Mouse (Mus musculus): ENCODE measurements around the gene Csrnp3. TPM values are rescaled to one million over a fixed set of nuclear protein-coding genes. Genes with fewer than 3 reads are reported as not detected.

The Csrnp3 gene
- polyA plus RNA-seq, 1 experiment = 0.02 TPM

DNA sequence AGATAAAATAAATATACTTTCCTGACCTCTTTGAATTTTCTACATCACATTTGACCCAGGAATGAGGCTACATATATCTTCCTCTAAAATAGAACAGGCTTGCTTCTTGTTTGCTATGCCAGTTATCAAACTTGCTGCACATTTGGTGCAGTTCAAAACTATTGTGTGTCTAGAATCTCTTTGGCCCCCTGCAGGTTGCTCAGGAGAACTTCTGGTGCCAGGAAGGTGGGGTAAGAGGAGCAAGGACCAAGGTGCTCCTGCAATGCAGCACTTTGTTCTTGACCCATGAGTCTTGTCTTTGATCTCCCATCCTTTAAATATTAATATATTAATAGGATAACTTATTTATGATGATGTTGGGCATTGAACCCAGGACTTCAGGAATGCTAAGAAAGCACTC lies 144.5 kb downstream of the Csrnp3 start:
- H3K4me3 ChIP-seq (replicated peaks; ENCODE audit: extremely low read depth, low read depth, low read length) = no peak overlapping the region
- no peaks in the 10 kb centered on the region; the same call in 1 of the 2 replicates for H3K4me1 ChIP-seq (ENCODE audit: control insufficient read depth, insufficient read depth, low read length)
- no peak for DNase-seq
- TF ChIP-seq CTCF (IDR thresholded peaks at IDR 0.05; ENCODE audit: insufficient read depth, low read length) = peak; percentile 26; the same call in 1 of the 2 replicates
- no peak for TF ChIP-seq POLR2A (IDR thresholded peaks at IDR 0.05; ENCODE audit: borderline replicate concordance, extremely low read depth, low read depth, low read length)

DNA sequence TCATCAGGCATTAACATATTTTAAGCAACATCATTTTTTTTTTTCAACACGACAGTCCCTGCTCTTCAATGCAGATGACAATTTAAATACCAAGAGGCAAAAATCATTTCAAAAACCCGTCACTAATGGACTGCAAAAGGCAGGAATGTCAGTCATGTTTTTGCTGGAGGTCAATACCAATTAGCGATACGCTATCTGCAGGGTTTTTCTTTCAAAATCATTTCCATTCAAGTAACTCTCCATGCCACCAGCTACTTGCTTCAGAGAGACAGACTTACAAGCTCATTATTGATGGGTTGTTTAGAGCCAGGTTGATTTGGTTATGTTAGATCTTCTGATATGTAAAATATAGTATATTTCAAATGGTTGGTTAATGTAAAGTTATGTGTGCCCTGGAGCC lies 145.2 kb downstream of the Csrnp3 start:
- DNase-seq = no peak
- no peak for TF ChIP-seq CTCF (IDR thresholded peaks at IDR 0.05; ENCODE audit: insufficient read depth, low read length)
- no peak for TF ChIP-seq POLR2A (IDR thresholded peaks at IDR 0.05; ENCODE audit: borderline replicate concordance, extremely low read depth, low read depth, low read length)
- 76% methylated on average over 4 of the region's 4 CpGs for WGBS
- H3K4me1 ChIP-seq (ENCODE audit: control insufficient read depth, insufficient read depth, low read length) = no peaks in the 10 kb centered on the region; the same call in 1 of the 2 replicates
- H3K4me3 ChIP-seq (replicated peaks; ENCODE audit: extremely low read depth, low read depth, low read length) = no peak overlapping the region

DNA sequence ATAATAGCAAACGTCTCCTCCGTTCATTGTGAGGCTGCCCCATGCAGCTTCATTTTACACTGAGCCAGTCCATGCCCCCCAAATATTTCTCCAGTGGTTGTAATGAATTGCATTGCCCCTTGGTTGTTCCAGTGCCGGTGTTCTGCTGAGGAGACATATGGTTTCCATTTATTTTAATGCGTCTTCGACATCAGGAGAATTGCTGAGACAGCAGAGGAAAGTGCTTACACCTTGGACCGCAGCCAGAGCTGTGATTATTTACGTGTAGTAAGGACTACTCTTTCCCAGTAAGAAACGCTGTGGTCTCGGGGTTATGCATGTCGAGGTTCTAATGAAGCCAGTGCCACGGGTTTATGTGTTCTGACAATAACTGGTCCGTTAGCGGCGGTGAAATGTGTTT lies 147.8 kb downstream of the Csrnp3 start:
- TF ChIP-seq CTCF (IDR thresholded peaks at IDR 0.05; ENCODE audit: insufficient read depth, low read length) = no peak
- no peak for TF ChIP-seq POLR2A (IDR thresholded peaks at IDR 0.05; ENCODE audit: borderline replicate concordance, extremely low read depth, low read depth, low read length)
- WGBS = 55% methylated on average over 14 of the region's 14 CpGs
- H3K4me1 ChIP-seq (ENCODE audit: control insufficient read depth, insufficient read depth, low read length) = no peaks in the 10 kb centered on the region
- no peak overlapping the region for H3K4me3 ChIP-seq (replicated peaks; ENCODE audit: extremely low read depth, low read depth, low read length)
- no peak for DNase-seq

DNA sequence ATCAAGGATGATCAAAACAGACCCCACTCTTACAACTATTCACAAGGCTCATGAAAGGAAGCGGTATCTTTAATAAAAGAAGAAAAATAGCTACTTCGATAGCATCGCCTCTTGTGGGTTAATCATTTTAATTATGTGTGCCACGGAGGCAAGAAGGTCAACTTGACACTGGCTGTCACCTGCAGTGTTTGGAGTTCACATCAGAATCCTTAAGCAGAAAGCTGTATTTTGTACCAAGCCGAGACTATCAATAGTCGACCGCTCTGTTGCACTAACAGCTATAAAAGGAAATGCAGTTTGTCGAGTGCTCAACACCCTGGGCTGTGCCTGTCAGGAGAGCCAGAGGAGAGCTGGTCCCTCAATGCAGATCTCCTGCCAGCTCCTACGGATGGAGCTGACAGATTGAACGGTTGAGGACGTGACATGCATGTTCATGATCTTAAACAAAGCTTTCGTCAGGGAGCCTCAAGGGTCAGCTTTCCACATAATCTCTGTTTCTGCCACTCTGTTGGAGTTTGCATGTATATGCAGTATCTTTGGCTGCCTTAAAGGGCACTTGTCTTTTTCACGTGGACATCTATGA lies 149.4 kb downstream of the Csrnp3 start:
- TF ChIP-seq POLR2A (IDR thresholded peaks at IDR 0.05; ENCODE audit: borderline replicate concordance, extremely low read depth, low read depth, low read length) (no peak), CTCF (IDR thresholded peaks at IDR 0.05; ENCODE audit: insufficient read depth, low read length) (no peak)
- no peak for DNase-seq
- 51% methylated on average over 13 of the region's 13 CpGs for whole genome bisulfite sequencing
- Histone ChIP-seq H3K4me1 (ENCODE audit: control insufficient read depth, insufficient read depth, low read length) (no peaks in the 10 kb centered on the region), H3K4me3 (replicated peaks; ENCODE audit: extremely low read depth, low read depth, low read length) (no peak overlapping the region)

DNA sequence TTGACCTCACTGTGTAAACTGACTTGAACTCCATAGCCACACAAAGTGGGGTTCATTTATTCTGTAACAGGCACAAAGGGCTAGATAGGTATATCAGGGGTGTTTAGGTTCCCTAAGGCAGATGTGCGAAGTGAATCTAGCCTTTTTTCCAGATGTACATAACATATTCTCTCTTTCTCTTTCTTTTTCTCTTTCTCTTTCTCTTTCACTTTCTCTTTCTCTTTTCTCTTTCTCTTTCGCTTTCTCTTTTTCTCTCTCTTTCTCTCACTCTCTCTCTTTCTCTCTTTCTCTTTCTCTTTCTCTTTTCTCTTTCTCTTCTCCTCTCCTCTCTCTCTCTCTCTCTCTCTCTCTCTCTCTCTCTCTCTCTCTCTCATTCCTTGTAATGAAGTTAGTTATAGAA lies 153.2 kb downstream of the Csrnp3 start:
- no peak for TF ChIP-seq CTCF (IDR thresholded peaks at IDR 0.05; ENCODE audit: insufficient read depth, low read length)
- no peak for TF ChIP-seq POLR2A (IDR thresholded peaks at IDR 0.05; ENCODE audit: borderline replicate concordance, extremely low read depth, low read depth, low read length)
- no peak for DNase-seq
- H3K4me1 ChIP-seq (ENCODE audit: control insufficient read depth, insufficient read depth, low read length) = no peaks in the 10 kb centered on the region
- WGBS = 86% methylated on average over 2 of the region's 2 CpGs
- no peak overlapping the region for H3K4me3 ChIP-seq (replicated peaks; ENCODE audit: extremely low read depth, low read depth, low read length)

DNA sequence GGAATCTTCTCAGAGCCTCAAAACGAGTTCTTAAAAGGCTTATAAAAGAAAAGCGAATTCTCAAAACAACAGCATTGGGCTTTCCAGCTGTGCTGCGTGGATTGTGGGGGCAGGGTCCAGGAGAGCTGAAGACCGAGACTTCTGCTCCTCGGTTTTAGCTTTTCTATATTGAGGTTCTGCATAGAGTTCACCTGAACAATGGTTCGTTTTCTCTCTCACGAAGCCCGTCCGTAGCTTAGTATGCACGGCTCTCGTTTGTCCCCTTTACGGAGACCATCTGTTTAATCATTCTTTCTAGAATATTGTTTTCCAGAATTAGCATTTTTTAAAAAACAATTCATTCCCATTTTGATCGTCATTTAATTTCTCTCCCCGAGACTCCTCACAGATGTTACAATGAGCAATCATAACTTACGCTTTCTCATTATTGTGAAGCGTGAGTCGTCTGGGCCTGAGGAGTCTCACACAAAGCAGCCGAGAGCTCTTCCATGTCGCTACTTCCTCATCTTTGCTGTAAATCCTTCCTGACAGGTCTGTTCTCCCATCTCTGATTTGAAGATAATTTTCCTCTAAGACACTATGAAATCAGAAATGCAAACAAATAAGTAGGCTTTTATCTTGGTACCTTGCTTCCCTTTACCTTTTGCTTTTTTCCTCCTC lies 163.6 kb downstream of the Csrnp3 start:
- no peaks in the 10 kb centered on the region for H3K4me1 ChIP-seq (ENCODE audit: control insufficient read depth, insufficient read depth, low read length)
- H3K4me3 ChIP-seq (replicated peaks; ENCODE audit: extremely low read depth, low read depth, low read length) = no peak overlapping the region
- 88% methylated on average over 19 of the region's 19 CpGs for WGBS
- TF ChIP-seq POLR2A (IDR thresholded peaks at IDR 0.05; ENCODE audit: borderline replicate concordance, extremely low read depth, low read depth, low read length) (no peak), CTCF (IDR thresholded peaks at IDR 0.05; ENCODE audit: insufficient read depth, low read length) (no peak)
- no peak for DNase-seq

DNA sequence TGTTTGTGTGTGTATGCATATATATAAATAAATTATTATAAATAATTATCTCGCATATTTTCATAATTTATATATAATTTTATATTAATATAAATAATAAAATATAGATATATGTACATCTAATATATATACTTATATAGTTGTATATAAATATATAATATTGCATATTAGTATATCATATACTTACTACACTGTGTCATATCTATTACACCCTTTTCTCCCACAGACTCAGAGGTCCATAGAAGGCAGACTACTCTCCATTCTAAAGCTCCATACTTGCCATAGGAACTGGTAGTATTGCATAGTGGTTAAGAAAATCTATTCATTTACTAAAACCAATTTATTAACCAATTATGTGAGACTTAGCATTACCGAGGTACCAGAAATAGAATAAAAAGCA lies 164.1 kb downstream of the Csrnp3 start:
- no peak for DNase-seq
- Histone ChIP-seq H3K4me1 (ENCODE audit: control insufficient read depth, insufficient read depth, low read length) (no peaks in the 10 kb centered on the region), H3K4me3 (replicated peaks; ENCODE audit: extremely low read depth, low read depth, low read length) (no peak overlapping the region)
- 74% methylated on average over 2 of the region's 2 CpGs for WGBS
- TF ChIP-seq POLR2A (IDR thresholded peaks at IDR 0.05; ENCODE audit: borderline replicate concordance, extremely low read depth, low read depth, low read length) (no peak), CTCF (IDR thresholded peaks at IDR 0.05; ENCODE audit: insufficient read depth, low read length) (no peak)

DNA sequence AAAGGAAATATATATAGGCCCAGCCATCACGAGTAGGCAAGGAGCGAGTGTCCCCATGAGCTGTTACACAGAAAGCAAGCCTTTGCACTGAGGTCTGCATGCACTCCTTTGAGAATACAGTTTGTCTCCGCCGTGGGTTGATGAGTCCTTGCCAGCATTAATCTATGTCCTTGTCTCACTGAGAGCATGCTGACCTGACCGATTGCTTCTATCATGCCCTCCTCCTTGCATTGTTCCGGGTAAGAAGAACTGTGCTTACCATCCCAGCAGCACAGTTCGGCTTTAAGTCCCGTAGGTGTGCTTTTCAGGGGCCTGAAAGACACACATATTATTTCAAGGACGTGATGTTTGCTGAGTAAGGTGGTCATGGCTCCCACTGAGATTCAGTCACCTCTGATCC lies 173.1 kb downstream of the Csrnp3 start:
- DNase-seq = no peak
- no peak overlapping the region for H3K4me3 ChIP-seq (replicated peaks; ENCODE audit: extremely low read depth, low read depth, low read length)
- TF ChIP-seq CTCF (IDR thresholded peaks at IDR 0.05; ENCODE audit: insufficient read depth, low read length) (no peak), POLR2A (IDR thresholded peaks at IDR 0.05; ENCODE audit: borderline replicate concordance, extremely low read depth, low read depth, low read length) (no peak)
- WGBS = 83% methylated on average over 9 of the region's 9 CpGs
- H3K4me1 ChIP-seq (ENCODE audit: control insufficient read depth, insufficient read depth, low read length) = no peaks in the 10 kb centered on the region

DNA sequence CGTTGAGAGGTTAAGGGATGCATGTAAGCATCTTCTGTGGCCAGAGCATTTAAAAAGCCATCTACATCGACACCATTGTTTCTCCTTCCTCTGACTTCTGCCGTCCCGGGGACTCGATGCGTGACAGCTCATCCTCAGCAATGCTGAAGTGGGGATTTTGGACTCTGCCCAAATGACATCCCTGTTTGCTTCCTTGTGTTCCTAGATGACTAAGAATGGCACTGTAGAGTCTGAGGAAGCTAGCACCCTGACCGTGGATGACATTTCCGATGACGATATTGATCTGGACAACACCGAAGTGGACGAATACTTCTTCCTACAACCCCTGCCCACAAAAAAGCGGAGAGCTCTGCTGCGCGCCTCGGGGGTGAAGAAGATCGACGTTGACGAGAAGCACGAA lies 173.7 kb downstream of the Csrnp3 start:
- H3K4me1 ChIP-seq (ENCODE audit: control insufficient read depth, insufficient read depth, low read length) = no peaks in the 10 kb centered on the region
- WGBS = 87% methylated on average over 19 of the region's 19 CpGs
- DNase-seq = no peak
- H3K4me3 ChIP-seq (replicated peaks; ENCODE audit: extremely low read depth, low read depth, low read length) = no peak overlapping the region
- no peak for TF ChIP-seq POLR2A (IDR thresholded peaks at IDR 0.05; ENCODE audit: borderline replicate concordance, extremely low read depth, low read depth, low read length)
- no peak for TF ChIP-seq CTCF (IDR thresholded peaks at IDR 0.05; ENCODE audit: insufficient read depth, low read length)

DNA sequence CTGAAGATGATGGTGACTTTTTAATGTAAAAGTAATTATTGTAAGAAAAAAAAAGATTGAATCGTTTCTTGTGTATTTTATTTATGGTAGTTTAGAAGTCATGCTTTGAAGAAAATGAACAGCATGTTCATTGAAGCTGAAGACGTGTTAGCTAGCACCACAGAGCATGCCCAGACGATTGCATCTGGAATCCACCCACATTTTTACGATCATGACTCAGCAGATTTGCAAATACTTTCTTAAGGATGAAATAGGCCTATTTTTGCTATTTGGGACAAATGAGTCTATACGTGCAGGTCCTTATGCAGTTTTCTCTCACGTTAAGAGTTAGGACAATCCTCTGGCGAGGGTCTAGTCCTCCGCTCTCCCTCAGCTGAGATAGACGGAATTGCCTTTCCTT lies 177.9 kb downstream of the Csrnp3 start:
- WGBS = 87% methylated on average over 9 of the region's 9 CpGs
- DNase-seq = no peak
- no peak for TF ChIP-seq POLR2A (IDR thresholded peaks at IDR 0.05; ENCODE audit: borderline replicate concordance, extremely low read depth, low read depth, low read length)
- H3K4me1 ChIP-seq (ENCODE audit: control insufficient read depth, insufficient read depth, low read length) = no peaks in the 10 kb centered on the region
- H3K4me3 ChIP-seq (replicated peaks; ENCODE audit: extremely low read depth, low read depth, low read length) = no peak overlapping the region
